Mouse (Mus musculus) hindbrain, embryonic 14.5 days (tissue): ENCODE measurements around the gene Atp11a. TPM values are rescaled to one million over a fixed set of nuclear protein-coding genes. Genes with fewer than 3 reads are reported as not detected.

Experiments used
- ATAC-seq: fragments of 200-750 bp; cut with Nextera tagmentation; 2 replicates; pipeline ENCODE4 v1.8.0; 2017; ENCODE audit warnings: moderate number of reproducible peaks, mild to moderate bottlenecking, moderate TSS enrichment, moderate library complexity; ENCODE audit not compliant: low FRiP score
- DNase-seq: peaks from one replicate; pipeline ENCODE4 v3.0.0-alpha.2; 2015; ENCODE audit warnings: low spot score
- H3K27ac ChIP-seq: fragments of 300-500 bp; sonication (generic); 2 replicates; pipeline ENCODE4 v1.5.1; 2014; ENCODE audit warnings: mild to moderate bottlenecking, moderate library complexity
- H3K27me3 ChIP-seq: fragments of 300-500 bp; sonication (generic); 2 replicates; pipeline ENCODE4 v1.6.1; 2014; ENCODE audit warnings: mild to moderate bottlenecking, low read length, mixed read lengths; ENCODE audit not compliant: control insufficient read depth, insufficient read depth
- H3K36me3 ChIP-seq: fragments of 300-500 bp; sonication (generic); replicated peaks from 2 replicates; pipeline ENCODE4 v1.6.1; 2014; ENCODE audit not compliant: control insufficient read depth, insufficient read depth
- H3K4me1 ChIP-seq: fragments of 300-500 bp; sonication (generic); replicated peaks from 2 replicates; pipeline ENCODE4 v1.6.1; 2014; ENCODE audit warnings: antibody characterized with exemption, low read length, mixed read lengths; ENCODE audit not compliant: control insufficient read depth, insufficient read depth
- H3K4me2 ChIP-seq: fragments of 300-500 bp; sonication (generic); replicated peaks from 2 replicates; pipeline ENCODE4 v1.6.1; 2014; ENCODE audit warnings: mild to moderate bottlenecking, moderate library complexity
- H3K4me3 ChIP-seq: fragments of 300-500 bp; sonication (generic); replicated peaks from 2 replicates; pipeline ENCODE4 v1.5.1; 2014; ENCODE audit warnings: mild to moderate bottlenecking, low read length
- H3K9ac ChIP-seq: fragments of 300-500 bp; sonication (generic); 2 replicates; pipeline ENCODE4 v1.6.1; 2014
- H3K9me3 ChIP-seq: fragments of 300-500 bp; sonication (generic); 2 replicates; pipeline ENCODE4 v1.6.1; 2016; ENCODE audit warnings: low read length; ENCODE audit not compliant: control insufficient read depth
- WGBS: fragments of 180-500 bp; shearing (Covaris S2); extraction: QIAGEN DNeasy Blood & Tissue Kit; methylation state at CpG from one replicate; pipeline ENCODE4 v1.1.7; 2014; 5-methylcytosine and 5-hydroxymethylcytosine counted together
- polyA plus RNA-seq: library from polyadenylated mRNA; unstranded; fragments of >200 nt; fragmentation: Nextera tagmentation; extraction: Ambion mirVana; gene quantifications from 2 replicates; pipeline ENCODE4 v1.2.1, GENCODE M21; 2014

The Atp11a gene
- polyA plus RNA-seq, 1 experiment from 2014 or later: 14.8 TPM

- no peak overlapping the region for H3K27ac ChIP-seq
- WGBS: 48% methylated on average over 6 of the region's 6 CpGs
These were observed 43.0 kb downstream of the Atp11a start for GRCm38 (mm10) chr8:12799832-12800231.

GRCm38 (mm10) chr8:12800246-12800645, 43.4 kb downstream of the Atp11a start:
- H3K4me3 ChIP-seq: no peak overlapping the region
- WGBS: 67% methylated on average over 2 of the region's 2 CpGs
- no peaks in the 10 kb centered on the region for H3K27me3 ChIP-seq
- no peak for ATAC-seq
- H3K4me2 ChIP-seq: no peak overlapping the region
- no peak overlapping the region for H3K27ac ChIP-seq
- peaks cover 11% of the 10 kb centered on the region; the same call in 1 of the 2 replicates for H3K4me1 ChIP-seq
- DNase-seq: no peak
- no peaks in the 10 kb centered on the region for H3K36me3 ChIP-seq
- H3K9me3 ChIP-seq: no peaks in the 10 kb centered on the region
- H3K9ac ChIP-seq: no peak overlapping the region

More at GRCm38 (mm10) chr8:12799832-12800231, 43.0 kb downstream of the Atp11a start:
- Histone ChIP-seq H3K4me1 (peaks cover 11% of the 10 kb centered on the region; the same call in 1 of the 2 replicates), H3K9ac (no peak overlapping the region), H3K27me3 (no peaks in the 10 kb centered on the region), H3K4me3 (no peak overlapping the region), H3K36me3 (no peaks in the 10 kb centered on the region), H3K4me2 (no peak overlapping the region), H3K9me3 (no peaks in the 10 kb centered on the region)
- ATAC-seq (no peak), DNase-seq (no peak)

- peaks cover 11% of the 10 kb centered on the region; the same call in 1 of the 2 replicates for H3K4me1 ChIP-seq
These were observed 44.8 kb downstream of the Atp11a start for GRCm38 (mm10) chr8:12801586-12801985.

GRCm38 (mm10) chr8:12803121-12803520, 46.3 kb downstream of the Atp11a start:
- Histone ChIP-seq H3K27me3 (no peaks in the 10 kb centered on the region), H3K4me2 (no peak overlapping the region)

More at GRCm38 (mm10) chr8:12801586-12801985, 44.8 kb downstream of the Atp11a start:
- H3K4me3 ChIP-seq: no peak overlapping the region
- no peaks in the 10 kb centered on the region for H3K27me3 ChIP-seq
- DNase-seq: no peak
- ATAC-seq: no peak
- no peak overlapping the region for H3K27ac ChIP-seq
- 79% methylated on average over 10 of the region's 10 CpGs for WGBS
- peaks cover under 1% of the 10 kb centered on the region for H3K36me3 ChIP-seq
- no peak overlapping the region for H3K4me2 ChIP-seq
- H3K9me3 ChIP-seq: no peaks in the 10 kb centered on the region
- no peak overlapping the region for H3K9ac ChIP-seq

GRCm38 (mm10) chr8:12804909-12805308, 48.1 kb downstream of the Atp11a start:
- WGBS: 78% methylated on average over 5 of the region's 5 CpGs
- DNase-seq (no peak), ATAC-seq (no peak)
- no peak overlapping the region for H3K4me3 ChIP-seq
- no peak overlapping the region for H3K4me2 ChIP-seq
- H3K9ac ChIP-seq: no peak overlapping the region
- no peak overlapping the region for H3K27ac ChIP-seq
- H3K9me3 ChIP-seq: no peaks in the 10 kb centered on the region
- H3K27me3 ChIP-seq: no peaks in the 10 kb centered on the region
- H3K36me3 ChIP-seq: peaks cover 6% of the 10 kb centered on the region
- peaks cover 3% of the 10 kb centered on the region; the same call in 1 of the 2 replicates for H3K4me1 ChIP-seq

More at GRCm38 (mm10) chr8:12803121-12803520, 46.3 kb downstream of the Atp11a start:
- WGBS: 87% methylated on average over 10 of the region's 10 CpGs
- Histone ChIP-seq H3K36me3 (peaks cover 6% of the 10 kb centered on the region), H3K9ac (no peak overlapping the region), H3K4me1 (peaks cover 11% of the 10 kb centered on the region; the same call in 1 of the 2 replicates), H3K9me3 (no peaks in the 10 kb centered on the region), H3K4me3 (no peak overlapping the region), H3K27ac (no peak overlapping the region)
- no peak for ATAC-seq
- no peak for DNase-seq

GRCm38 (mm10) chr8:12805569-12805968, 48.8 kb downstream of the Atp11a start:
- 46% methylated on average over 4 of the region's 4 CpGs for WGBS
- H3K27ac ChIP-seq: no peak overlapping the region

GRCm38 (mm10) chr8:12808018-12808417, 51.2 kb downstream of the Atp11a start:
- 81% methylated on average over 2 of the region's 2 CpGs for WGBS
- no peak overlapping the region for H3K4me3 ChIP-seq
- H3K9ac ChIP-seq: no peak overlapping the region
- H3K27ac ChIP-seq: no peak overlapping the region
- DNase-seq (no peak), ATAC-seq (no peak)
- H3K27me3 ChIP-seq: no peaks in the 10 kb centered on the region
- no peak overlapping the region for H3K4me2 ChIP-seq
- no peaks in the 10 kb centered on the region for H3K9me3 ChIP-seq
- H3K4me1 ChIP-seq: no peaks in the 10 kb centered on the region; the same call in 1 of the 2 replicates
- peaks cover 21% of the 10 kb centered on the region for H3K36me3 ChIP-seq

More at GRCm38 (mm10) chr8:12805569-12805968, 48.8 kb downstream of the Atp11a start:
- Histone ChIP-seq H3K27me3 (no peaks in the 10 kb centered on the region), H3K9ac (no peak overlapping the region), H3K4me1 (no peaks in the 10 kb centered on the region; the same call in 1 of the 2 replicates), H3K4me3 (no peak overlapping the region), H3K36me3 (peaks cover 6% of the 10 kb centered on the region), H3K4me2 (no peak overlapping the region), H3K9me3 (no peaks in the 10 kb centered on the region)
- ATAC-seq (no peak), DNase-seq (no peak)

- Histone ChIP-seq H3K4me1 (no peaks in the 10 kb centered on the region; the same call in 1 of the 2 replicates), H3K27me3 (no peaks in the 10 kb centered on the region), H3K4me2 (no peak overlapping the region), H3K9me3 (no peaks in the 10 kb centered on the region), H3K27ac (no peak overlapping the region), H3K4me3 (no peak overlapping the region), H3K36me3 (peaks cover 22% of the 10 kb centered on the region), H3K9ac (no peak overlapping the region)
- ATAC-seq: no peak
- DNase-seq: no peak
- WGBS: 39% methylated on average over 2 of the region's 2 CpGs
These were observed 52.7 kb downstream of the Atp11a start for GRCm38 (mm10) chr8:12809516-12809915.

GRCm38 (mm10) chr8:12811231-12811630, 54.4 kb downstream of the Atp11a start:
- Histone ChIP-seq H3K36me3 (peaks cover 22% of the 10 kb centered on the region), H3K4me1 (no peaks in the 10 kb centered on the region), H3K9ac (no peak overlapping the region), H3K4me3 (no peak overlapping the region), H3K4me2 (no peak overlapping the region), H3K27me3 (no peaks in the 10 kb centered on the region), H3K27ac (no peak overlapping the region), H3K9me3 (no peaks in the 10 kb centered on the region)
- no peak for ATAC-seq
- DNase-seq: no peak
- 49% methylated on average over 6 of the region's 6 CpGs for WGBS

GRCm38 (mm10) chr8:12816412-12816811, 59.6 kb downstream of the Atp11a start:
- Histone ChIP-seq H3K27ac (no peak overlapping the region), H3K4me2 (no peak overlapping the region), H3K36me3 (peaks cover 23% of the 10 kb centered on the region), H3K27me3 (no peaks in the 10 kb centered on the region), H3K9me3 (no peaks in the 10 kb centered on the region), H3K4me1 (no peaks in the 10 kb centered on the region), H3K9ac (no peak overlapping the region), H3K4me3 (no peak overlapping the region)
- DNase-seq: no peak
- no peak for ATAC-seq
- 65% methylated on average over 6 of the region's 6 CpGs for WGBS
